Mouse (Mus musculus): ENCODE results near the gene Zbtb32. TPM values are rescaled to one million over a fixed set of nuclear protein-coding genes. Genes with fewer than 3 reads are reported as not detected.

Zbtb32 gene
- polyA plus RNA-seq, 1 experiment from 2014 or later, result 0.27 TPM

DNA sequence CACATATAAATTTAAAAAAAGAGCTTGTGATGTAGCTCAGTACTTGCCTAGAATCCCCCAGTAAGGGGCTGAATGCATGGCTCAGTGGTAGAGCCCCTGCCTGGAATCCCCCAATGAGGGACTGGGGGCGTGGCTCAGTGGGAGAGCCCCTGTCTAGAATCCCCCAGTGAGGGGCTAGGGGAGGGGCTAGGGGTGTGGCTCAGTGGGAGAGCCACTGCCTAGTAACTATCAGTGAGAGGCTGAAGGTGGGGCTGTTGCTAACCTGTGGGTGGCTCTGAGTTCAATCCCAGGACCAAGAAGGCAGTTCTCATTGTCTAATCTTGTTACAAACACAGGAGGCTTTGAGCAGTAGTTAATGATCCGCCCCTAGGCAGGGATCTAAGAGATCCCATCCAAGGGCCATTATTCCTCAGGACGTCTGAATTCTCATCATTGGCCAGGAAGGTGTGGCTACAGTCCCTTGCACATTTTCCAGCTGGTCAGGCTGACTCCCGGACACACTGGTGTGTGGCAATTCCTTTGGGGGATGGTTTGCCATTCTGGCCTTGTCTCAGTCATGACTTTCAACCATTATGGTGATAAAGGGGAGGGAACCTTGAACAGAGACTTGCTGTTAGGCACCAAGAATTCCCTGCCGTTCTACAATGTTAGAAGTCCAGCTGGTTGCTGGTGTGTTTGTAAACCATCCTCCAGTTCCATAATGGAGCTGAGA lies 16.5 kb upstream of the Zbtb32 start:
- Histone ChIP-seq H3K4me2 (no peak overlapping the region), H3K4me3 (no peak overlapping the region), H3K27ac (no peak overlapping the region), H3K36me3 (peaks cover 50% of the 10 kb centered on the region), H3K9ac (no peak overlapping the region), H3K9me3 (no peaks in the 10 kb centered on the region), H3K27me3 (no peaks in the 10 kb centered on the region), H3K4me1 (no peaks in the 10 kb centered on the region)
- ATAC-seq (ENCODE audit: insufficient number of reproducible peaks, insufficient read depth, low FRiP score, low TSS enrichment, low read depth), result no peak
- WGBS, result 62% methylated on average over 5 of the region's 5 CpGs

- Histone ChIP-seq H3K9ac (no peak overlapping the region), H3K4me1 (no peaks in the 10 kb centered on the region), H3K9me3 (no peaks in the 10 kb centered on the region), H3K27ac (no peak overlapping the region), H3K4me3 (no peak overlapping the region), H3K27me3 (no peaks in the 10 kb centered on the region), H3K4me2 (no peak overlapping the region), H3K36me3 (peaks cover 46% of the 10 kb centered on the region)
- ATAC-seq (ENCODE audit: insufficient number of reproducible peaks, insufficient read depth, low FRiP score, low TSS enrichment, low read depth), result no peak
- 81% methylated on average over 2 of the region's 2 CpGs for WGBS
Observed at GRCm38 (mm10) chr7:30614454-30614853, 15.7 kb upstream of the Zbtb32 start.

GRCm38 (mm10) chr7:30613529-30614112 lies 14.9 kb upstream of the Zbtb32 start:
- H3K9me3 ChIP-seq, result no peaks in the 10 kb centered on the region
- H3K27me3 ChIP-seq, result no peaks in the 10 kb centered on the region
- H3K27ac ChIP-seq, result no peak overlapping the region
- ATAC-seq (ENCODE audit: insufficient number of reproducible peaks, insufficient read depth, low FRiP score, low TSS enrichment, low read depth), result no peak
- H3K9ac ChIP-seq, result no peak overlapping the region
- H3K4me2 ChIP-seq, result no peak overlapping the region
- no peaks in the 10 kb centered on the region for H3K4me1 ChIP-seq
- 25% methylated on average over 14 of the region's 14 CpGs for WGBS
- H3K36me3 ChIP-seq, result peaks cover 37% of the 10 kb centered on the region
- no peak overlapping the region for H3K4me3 ChIP-seq

DNA sequence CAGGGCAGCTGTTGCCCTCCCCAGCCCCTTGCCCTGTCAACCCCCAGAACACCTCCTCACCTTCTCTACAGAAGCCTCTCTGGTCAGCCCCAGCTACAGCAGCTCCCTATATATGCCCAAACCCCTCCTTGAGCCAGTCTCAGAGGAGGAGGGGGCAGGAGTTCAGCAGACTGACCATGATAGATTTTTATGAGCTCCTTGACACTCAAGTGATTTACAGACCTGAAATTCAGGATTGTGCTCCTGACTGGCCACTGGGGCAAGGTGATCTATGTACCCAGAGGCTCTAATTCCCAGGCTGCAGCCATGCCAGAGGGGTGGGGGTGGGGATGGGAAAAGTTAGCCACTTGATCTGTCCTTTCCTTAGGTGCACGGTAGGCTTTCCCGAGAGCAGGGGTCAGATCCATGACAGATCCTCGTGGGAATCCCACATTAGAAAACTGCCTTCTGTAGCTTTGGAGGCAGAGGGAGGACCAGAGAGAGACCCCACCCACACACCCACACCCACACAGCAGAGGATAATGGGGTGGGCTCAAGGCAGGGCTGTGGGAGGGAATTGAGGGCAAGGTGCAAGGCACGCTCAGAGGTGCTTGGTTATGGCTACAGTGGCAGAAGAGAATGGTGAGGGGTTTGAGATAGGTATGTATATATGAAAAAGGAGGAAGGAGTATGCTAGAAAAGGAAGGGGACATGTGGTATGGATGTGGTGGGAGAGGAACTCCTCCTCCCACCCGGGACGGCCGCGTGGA lies 14.1 kb upstream of the Zbtb32 start, which contains the start of gene Upk1a:
TSS of gene Upk1a (minus strand) at position 194 of the 749 bp plus-strand sequence.
- Histone ChIP-seq H3K27me3 (no peaks in the 10 kb centered on the region), H3K4me1 (no peaks in the 10 kb centered on the region), H3K9me3 (no peaks in the 10 kb centered on the region), H3K9ac (no peak within 1 kb of the TSS), H3K27ac (no peak within 1 kb of the TSS), H3K4me2 (no peak within 1 kb of the TSS), H3K4me3 (no peak within 1 kb of the TSS), H3K36me3 (peaks cover 29% of the 10 kb centered on the region)
- 71% methylated on average over 8 of the region's 8 CpGs for whole genome bisulfite sequencing
- ATAC-seq (ENCODE audit: insufficient number of reproducible peaks, insufficient read depth, low FRiP score, low TSS enrichment, low read depth), result no peak

- 54% methylated on average over 7 of the region's 7 CpGs for WGBS
- no peak for ATAC-seq (ENCODE audit: insufficient number of reproducible peaks, insufficient read depth, low FRiP score, low TSS enrichment, low read depth)
- no peak overlapping the region for H3K27ac ChIP-seq
- no peaks in the 10 kb centered on the region for H3K27me3 ChIP-seq
- no peak overlapping the region for H3K4me3 ChIP-seq
- no peaks in the 10 kb centered on the region for H3K9me3 ChIP-seq
- no peaks in the 10 kb centered on the region for H3K4me1 ChIP-seq
- no peak overlapping the region for H3K4me2 ChIP-seq
- peaks cover 3% of the 10 kb centered on the region for H3K36me3 ChIP-seq
- no peak overlapping the region for H3K9ac ChIP-seq
Observed at GRCm38 (mm10) chr7:30610043-30610442, 11.3 kb upstream of the Zbtb32 start.

GRCm38 (mm10) chr7:30608476-30608875 lies 9.8 kb upstream of the Zbtb32 start:
- Histone ChIP-seq H3K4me1 (no peaks in the 10 kb centered on the region), H3K36me3 (no peaks in the 10 kb centered on the region), H3K4me2 (no peak overlapping the region), H3K9me3 (no peaks in the 10 kb centered on the region), H3K27ac (no peak overlapping the region), H3K27me3 (no peaks in the 10 kb centered on the region), H3K4me3 (no peak overlapping the region), H3K9ac (no peak overlapping the region)
- ATAC-seq (ENCODE audit: insufficient number of reproducible peaks, insufficient read depth, low FRiP score, low TSS enrichment, low read depth), result no peak
- 47% methylated on average over 16 of the region's 16 CpGs for WGBS

DNA sequence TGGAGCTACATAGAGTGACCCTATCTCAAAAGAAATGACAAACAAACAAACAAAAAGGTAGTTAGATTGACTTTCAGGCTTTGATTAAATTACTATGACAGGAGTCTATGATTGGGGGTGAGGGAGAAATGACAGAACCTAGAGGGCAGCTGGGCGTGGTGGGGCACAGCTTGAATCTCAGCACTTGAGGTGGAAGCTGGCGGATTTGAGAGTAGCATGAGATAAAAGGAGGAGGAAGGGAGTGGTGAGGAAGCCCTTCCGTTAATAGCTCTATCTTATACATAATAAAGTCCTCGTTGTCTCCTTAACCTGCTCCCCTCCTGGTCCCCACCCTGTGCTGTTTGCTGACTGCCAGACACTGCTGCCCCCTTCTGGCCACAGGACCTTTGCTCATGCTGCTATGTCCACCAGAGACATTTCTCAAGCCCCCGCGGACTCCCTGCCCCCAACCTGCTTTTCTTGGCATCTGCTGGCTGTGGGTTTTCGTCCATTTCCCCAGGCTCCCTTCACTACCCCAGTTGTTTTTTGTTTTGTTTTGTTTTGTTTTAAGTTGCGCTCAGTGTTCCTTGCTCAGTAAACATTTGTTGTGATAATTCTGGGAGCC lies 9.1 kb upstream of the Zbtb32 start:
- Histone ChIP-seq H3K4me1 (no peaks in the 10 kb centered on the region), H3K27ac (no peak overlapping the region), H3K9ac (no peak overlapping the region), H3K36me3 (no peaks in the 10 kb centered on the region), H3K27me3 (no peaks in the 10 kb centered on the region), H3K4me2 (no peak overlapping the region), H3K9me3 (no peaks in the 10 kb centered on the region), H3K4me3 (no peak overlapping the region)
- WGBS, result 24% methylated on average over 8 of the region's 8 CpGs
- no peak for ATAC-seq (ENCODE audit: insufficient number of reproducible peaks, insufficient read depth, low FRiP score, low TSS enrichment, low read depth)

GRCm38 (mm10) chr7:30604944-30605343 lies 6.2 kb upstream of the Zbtb32 start:
- H3K4me1 ChIP-seq, result no peaks in the 10 kb centered on the region
- ATAC-seq (ENCODE audit: insufficient number of reproducible peaks, insufficient read depth, low FRiP score, low TSS enrichment, low read depth), result no peak
- no peak overlapping the region for H3K27ac ChIP-seq
- H3K9me3 ChIP-seq, result no peaks in the 10 kb centered on the region
- no peak overlapping the region for H3K4me2 ChIP-seq
- no peaks in the 10 kb centered on the region for H3K27me3 ChIP-seq
- no peaks in the 10 kb centered on the region for H3K36me3 ChIP-seq
- H3K4me3 ChIP-seq, result no peak overlapping the region
- 91% methylated on average over 8 of the region's 8 CpGs for WGBS
- H3K9ac ChIP-seq, result 0 out of 2 replicates have a peak overlapping the region, but pooled peaks have one; percentile 36

DNA sequence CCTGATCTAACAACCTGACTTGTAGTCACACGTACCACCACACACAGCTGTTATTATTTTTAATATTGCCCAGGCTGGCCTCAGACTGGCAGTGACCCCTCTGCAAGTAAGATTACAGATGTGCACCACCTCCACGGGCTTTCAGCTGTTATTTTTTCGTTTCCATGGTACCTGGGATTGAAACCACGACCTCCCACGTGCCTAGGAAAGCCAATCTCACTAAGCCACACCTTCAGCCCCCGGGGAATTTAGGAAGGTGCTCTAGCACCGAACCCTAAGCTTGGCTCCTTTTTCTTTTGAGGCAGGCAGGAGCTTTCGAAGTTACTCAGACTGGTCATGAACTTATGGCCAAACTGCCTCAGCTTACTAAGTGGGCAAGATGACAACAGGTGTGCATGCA lies 5.7 kb upstream of the Zbtb32 start:
- H3K4me3 ChIP-seq, result no peak overlapping the region
- 34% methylated on average over 8 of the region's 8 CpGs for WGBS
- no peak overlapping the region for H3K4me2 ChIP-seq
- H3K27me3 ChIP-seq, result no peaks in the 10 kb centered on the region
- H3K27ac ChIP-seq, result no peak overlapping the region
- no peak for ATAC-seq (ENCODE audit: insufficient number of reproducible peaks, insufficient read depth, low FRiP score, low TSS enrichment, low read depth)
- 0 out of 2 replicates have a peak overlapping the region, but pooled peaks have one; percentile 36 for H3K9ac ChIP-seq
- no peaks in the 10 kb centered on the region for H3K4me1 ChIP-seq
- H3K36me3 ChIP-seq, result no peaks in the 10 kb centered on the region
- H3K9me3 ChIP-seq, result no peaks in the 10 kb centered on the region

DNA sequence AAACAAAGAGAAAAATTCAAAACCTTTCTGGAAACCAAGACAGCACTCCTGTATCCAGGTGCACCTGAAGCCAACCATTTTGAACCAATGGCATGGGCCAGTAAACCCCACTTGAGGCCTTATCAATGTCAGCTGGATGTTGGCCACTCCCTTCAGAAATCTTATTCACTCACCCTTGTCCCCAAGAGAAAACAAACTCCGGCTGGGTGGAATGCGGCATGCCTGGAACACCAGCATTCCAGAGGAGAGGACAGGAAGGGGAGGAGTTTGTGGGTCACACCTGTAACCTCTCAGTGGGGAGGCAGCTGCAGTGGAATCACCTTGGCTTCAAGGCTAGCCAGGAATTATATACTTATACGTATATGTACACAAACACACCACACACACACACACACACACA lies 3.9 kb upstream of the Zbtb32 start:
- H3K9me3 ChIP-seq, result no peaks in the 10 kb centered on the region
- H3K27ac ChIP-seq, result no peak overlapping the region
- no peak for ATAC-seq (ENCODE audit: insufficient number of reproducible peaks, insufficient read depth, low FRiP score, low TSS enrichment, low read depth)
- H3K9ac ChIP-seq, result no peak overlapping the region
- no peaks in the 10 kb centered on the region for H3K36me3 ChIP-seq
- H3K4me2 ChIP-seq, result no peak overlapping the region
- H3K4me3 ChIP-seq, result no peak overlapping the region
- H3K4me1 ChIP-seq, result no peaks in the 10 kb centered on the region
- 15% methylated on average over 3 of the region's 3 CpGs for WGBS
- H3K27me3 ChIP-seq, result no peaks in the 10 kb centered on the region

DNA sequence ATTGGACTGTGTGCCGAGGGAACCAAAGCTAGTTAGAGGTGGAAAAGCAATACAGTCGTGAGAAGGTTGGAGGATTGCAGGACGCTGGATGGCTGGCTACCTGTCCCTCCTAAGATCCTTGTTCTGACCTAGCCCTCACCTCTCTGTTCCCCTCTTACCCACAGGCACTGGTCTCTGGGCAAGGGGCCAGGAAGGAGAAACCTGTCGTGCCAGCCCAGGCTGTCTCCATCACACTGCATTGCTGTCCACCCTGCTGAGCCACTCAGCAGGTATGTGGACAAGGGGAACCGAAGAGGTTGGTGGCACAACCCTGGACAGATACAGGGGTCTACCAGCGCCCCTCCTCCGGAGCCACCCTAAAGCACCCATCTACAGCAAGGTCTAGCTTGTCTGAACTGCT lies 1.9 kb upstream of the Zbtb32 start:
- H3K36me3 ChIP-seq, result no peaks in the 10 kb centered on the region
- ATAC-seq (ENCODE audit: insufficient number of reproducible peaks, insufficient read depth, low FRiP score, low TSS enrichment, low read depth), result no peak
- WGBS, result 65% methylated on average over 7 of the region's 7 CpGs
- H3K4me2 ChIP-seq, result no peak overlapping the region
- no peak overlapping the region for H3K9ac ChIP-seq
- no peaks in the 10 kb centered on the region for H3K9me3 ChIP-seq
- no peaks in the 10 kb centered on the region for H3K4me1 ChIP-seq
- 0 out of 2 replicates have a peak overlapping the region, but pooled peaks have one; percentile 48 for H3K27ac ChIP-seq
- H3K4me3 ChIP-seq, result no peak overlapping the region
- no peaks in the 10 kb centered on the region for H3K27me3 ChIP-seq

All from embryonic facial prominence, embryonic 13.5 days (tissue).